11 mouse cellular contexts compared by ENCODE assay signal in the genomic region with DNA sequence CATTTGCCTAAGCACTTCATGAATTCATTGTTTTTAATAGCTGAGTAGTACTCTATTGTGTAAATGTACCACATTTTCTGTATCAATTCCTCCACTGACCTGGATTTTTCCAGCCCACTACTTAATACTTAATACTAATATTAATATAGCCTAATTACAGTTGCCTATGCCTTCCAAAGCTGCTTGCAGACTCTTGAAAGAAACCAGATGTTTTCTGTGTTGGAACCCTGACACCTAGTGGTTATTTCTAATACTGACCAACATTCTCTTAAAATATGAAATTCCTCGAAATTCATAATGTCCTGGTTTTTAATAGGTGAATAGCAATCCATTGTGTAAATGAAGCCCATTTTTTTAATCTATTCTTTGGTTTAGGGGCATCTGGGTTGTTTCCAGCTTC. TPM values are rescaled to one million over a fixed set of nuclear protein-coding genes. Genes with fewer than 3 reads are reported as not detected.
A peak's percentile ranks its signal among the peaks of the same experiment; 100 is the strongest.
DNase-seq lines count a peak whose midpoint lies in the region; ATAC-seq and TF ChIP-seq lines count a peak whose summit lies in the region.
"Had no signal": no experiment of that assay in that cellular context is flagged by ENCODE, and none has a peak within 500 bp of the region (broad histone marks: within the 10 kb centered on the region; RNA-seq: fewer than 3 reads in every experiment).

No protein-coding gene starts in this region.

- H3K9ac ChIP-seq in lung, embryonic 14.5 days = no peak overlapping the region
- no peak overlapping the region for H3K9ac ChIP-seq in stomach, postnatal 0 days (ENCODE audit: low read length)
- H3K9ac ChIP-seq: liver, embryonic 15.5 days; neural tube, embryonic 13.5 days had no signal

- H3K4me3 ChIP-seq in lung, embryonic 14.5 days (ENCODE audit: low read depth, low read length) = no peak overlapping the region
- H3K4me3 ChIP-seq in stomach, postnatal 0 days (ENCODE audit: low read depth, low read length) = no peak overlapping the region
- H3K4me3 ChIP-seq: liver, embryonic 15.5 days; neural tube, embryonic 13.5 days had no signal

- no peak overlapping the region for H3K27ac ChIP-seq in lung, embryonic 14.5 days (ENCODE audit: low read depth)
- no peak overlapping the region for H3K27ac ChIP-seq in stomach, postnatal 0 days (replicated peaks)
- H3K27ac ChIP-seq: liver, embryonic 15.5 days; neural tube, embryonic 13.5 days had no signal

- TF ChIP-seq CTCF in lung, embryonic 14.5 days (IDR thresholded peaks at IDR 0.05; ENCODE audit: low read depth) = peak; percentile 63
- TF ChIP-seq CTCF in stomach, postnatal 0 days (IDR thresholded peaks at IDR 0.05; ENCODE audit: low read depth) = peak; percentile 72

- peak; percentile 10 to 61 for DNase-seq in cerebellum, postnatal 10 days
- no peak for DNase-seq in cerebellum, postnatal 25 days
- peak; percentile 80 for DNase-seq in lung, embryonic 14.5 days
- DNase-seq in lung, postnatal 14 days = no peak
- peak; percentile 18 for DNase-seq in forelimb bud, embryonic 11.5 days (ENCODE audit: low read depth, low spot score)
- DNase-seq in stomach, postnatal 0 days (ENCODE audit: low spot score) = no peak
- no peak for DNase-seq in frontal cortex, postnatal 10 days (ENCODE audit: low spot score in 2 of 2)
- no peak for DNase-seq in spleen, postnatal 14 days (ENCODE audit: low spot score in 2 of 2)
- DNase-seq: thymus, adult 18-20 months had no signal

- no peaks in the 10 kb centered on the region for H3K36me3 ChIP-seq in lung, embryonic 14.5 days (ENCODE audit: insufficient read depth)
- no peaks in the 10 kb centered on the region for H3K36me3 ChIP-seq in stomach, postnatal 0 days (ENCODE audit: control insufficient read depth, insufficient read depth, low read length)
- H3K36me3 ChIP-seq: liver, embryonic 15.5 days; neural tube, embryonic 13.5 days had no signal

- WGBS in lung, embryonic 14.5 days = 21% methylated on average over 1 of the region's 1 CpGs
- WGBS in stomach, postnatal 0 days = 15% methylated on average over 1 of the region's 1 CpGs

- no peak; the same call in 1 of the 2 replicates for ATAC-seq in lung, embryonic 14.5 days (ENCODE audit: insufficient read depth)
- no peak for ATAC-seq in stomach, postnatal 0 days (ENCODE audit: low FRiP score, low TSS enrichment)

- H3K4me1 ChIP-seq in lung, embryonic 14.5 days (ENCODE audit: insufficient read depth) = no peaks in the 10 kb centered on the region
- H3K4me1 ChIP-seq in stomach, postnatal 0 days (replicated peaks; ENCODE audit: control insufficient read depth, insufficient read depth) = no peaks in the 10 kb centered on the region
- H3K4me1 ChIP-seq: liver, embryonic 15.5 days; neural tube, embryonic 13.5 days had no signal

- H3K9me3 ChIP-seq in lung, embryonic 14.5 days (ENCODE audit: low read depth, low read length) = no peaks in the 10 kb centered on the region
- no peaks in the 10 kb centered on the region for H3K9me3 ChIP-seq in stomach, postnatal 0 days (ENCODE audit: control insufficient read depth, low read length)
- H3K9me3 ChIP-seq: liver, embryonic 15.5 days; neural tube, embryonic 13.5 days had no signal

- no peaks in the 10 kb centered on the region for H3K27me3 ChIP-seq in lung, embryonic 14.5 days (ENCODE audit: insufficient read depth, low read length)
- no peaks in the 10 kb centered on the region for H3K27me3 ChIP-seq in stomach, postnatal 0 days (ENCODE audit: control insufficient read depth, insufficient read depth, low read length)
- H3K27me3 ChIP-seq: liver, embryonic 15.5 days; neural tube, embryonic 13.5 days had no signal

- no peak for TF ChIP-seq EP300 in stomach, postnatal 0 days (optimal IDR thresholded peaks at IDR 0.05)

- no peak overlapping the region for H3K4me2 ChIP-seq in lung, embryonic 14.5 days
- no peak overlapping the region for H3K4me2 ChIP-seq in stomach, postnatal 0 days (replicated peaks; ENCODE audit: low read depth)
- H3K4me2 ChIP-seq: liver, embryonic 15.5 days; neural tube, embryonic 13.5 days had no signal

RNA-seq across cellular contexts. Expression of gene Ano3, which starts 31.0 kb away (rescaled TPM):
- polyA plus RNA-seq in lung, embryonic 14.5 days (2014; fragmentation: Nextera tagmentation; extraction: Ambion mirVana) = 0.08 and 0.12 TPM in 2 replicates
- 0.05 and 0.16 TPM in 2 replicates for polyA plus RNA-seq in stomach, postnatal 0 days (2015; fragmentation: Nextera tagmentation; extraction: Ambion mirVana)

Comparison
In these comparisons a context has a peak if more than half of its experiments do, and no peak if none do; other contexts are left out.
1. DNase-seq: peak in cerebellum, postnatal 10 days (2 of 2), lung, embryonic 14.5 days (single experiment) and forelimb bud, embryonic 11.5 days (single experiment); none in cerebellum, postnatal 25 days (0 of 2), lung, postnatal 14 days (single experiment), stomach, postnatal 0 days (single experiment), frontal cortex, postnatal 10 days (0 of 2) and spleen, postnatal 14 days (0 of 2).